Mouse (Mus musculus) MEL (cell line): Measurements from ENCODE around the gene Lsm14a. TPM values are rescaled to one million over a fixed set of nuclear protein-coding genes. Genes with fewer than 3 reads are reported as not detected.

Source experiments
- DNase-seq: peaks from one replicate; pipeline ENCODE4 v3.0.0; 2011; ENCODE audit warnings: low read depth, low spot score
- H3K27ac ChIP-seq: 2 replicates; pipeline ENCODE4 v1.5.1; 2012; ENCODE audit warnings: low read depth, mild to moderate bottlenecking, control low read depth, low read length, moderate library complexity; ENCODE audit not compliant: control insufficient read depth
- H3K27me3 ChIP-seq, 2 experiments: fragments of 150-350 bp in 1 of 2; sonication (generic) in 1 of 2; 2 replicates each; pipeline ENCODE4 v1.6.1; 2012; ENCODE audit warnings: low read length in 2 of 2, mild to moderate bottlenecking in 2 of 2, improper control_type of control experiment in 1 of 2, moderate library complexity in 1 of 2; ENCODE audit not compliant: insufficient read depth in 2 of 2, control insufficient read depth in 1 of 2
- H3K36me3 ChIP-seq, 2 experiments: 2 replicates each; pipeline ENCODE4 v1.6.1; 2012 to 2014; ENCODE audit warnings: low read length in 2 of 2, improper control_type of control experiment in 1 of 2, inconsistent platforms in 1 of 2, mild to moderate bottlenecking in 1 of 2; ENCODE audit not compliant: insufficient read depth in 2 of 2, control insufficient read depth in 1 of 2
- H3K4me1 ChIP-seq, 2 experiments: fragments of 150-350 bp in 1 of 2; sonication (generic) in 1 of 2; 2 replicates each; pipeline ENCODE4 v1.6.1; 2012; ENCODE audit warnings: low read length in 2 of 2, improper control_type of control experiment in 1 of 2, mild to moderate bottlenecking in 1 of 2; ENCODE audit not compliant: insufficient read depth in 2 of 2, control insufficient read depth in 1 of 2
- H3K4me3 ChIP-seq, 2 experiments: fragments of 150-350 bp in 1 of 2; sonication (generic) in 1 of 2; 2 replicates each; pipeline ENCODE4 v1.5.1; 2012; ENCODE audit warnings: low read depth in 2 of 2, low read length in 2 of 2, mild to moderate bottlenecking in 2 of 2, moderate library complexity in 2 of 2, control low read depth in 1 of 2, improper control_type of control experiment in 1 of 2; ENCODE audit not compliant: control insufficient read depth in 1 of 2, insufficient read depth in 1 of 2
- H3K79me2 ChIP-seq: 2 replicates; pipeline ENCODE4 v1.6.1; 2012; ENCODE audit warnings: mild to moderate bottlenecking, low read length, moderate library complexity; ENCODE audit not compliant: control insufficient read depth, poor library complexity, insufficient read depth
- H3K9ac ChIP-seq: 2 replicates; pipeline ENCODE4 v1.6.1; 2012; ENCODE audit warnings: low read depth, mild to moderate bottlenecking, control low read depth, low read length, moderate library complexity; ENCODE audit not compliant: control insufficient read depth, poor library complexity, severe bottlenecking
- H3K9me3 ChIP-seq: fragments of 150-350 bp; sonication (generic); replicated peaks from 2 replicates; pipeline ENCODE4 v1.6.1; 2012; ENCODE audit warnings: mild to moderate bottlenecking, low read length, improper control_type of control experiment, moderate library complexity; ENCODE audit not compliant: insufficient read depth
- BHLHE40 ChIP-seq: IDR thresholded peaks from 2 replicates; pipeline ENCODE4 v1.6.1; 2012; ENCODE audit warnings: low read depth, mild to moderate bottlenecking, inconsistent platforms, low read length, improper control_type of control experiment, borderline replicate concordance
- CTCF ChIP-seq, 3 experiments: IDR thresholded peaks in 2 of 3; conservative IDR thresholded peaks in 1 of 3; 2 replicates each; pipeline ENCODE4 v1.5.1; 2011 to 2012; ENCODE audit warnings: low read length in 3 of 3, low read depth in 2 of 3, mild to moderate bottlenecking in 2 of 3, improper control_type of control experiment in 1 of 3, inconsistent platforms in 1 of 3, mixed read lengths in 1 of 3, moderate library complexity in 1 of 3; ENCODE audit not compliant: control insufficient read depth in 1 of 3, insufficient read depth in 1 of 3, poor library complexity in 1 of 3, severe bottlenecking in 1 of 3
- E2F4 ChIP-seq: IDR thresholded peaks from 2 replicates; pipeline ENCODE4 v1.6.1; 2011; ENCODE audit warnings: low read depth, low read length, improper control_type of control experiment, borderline replicate concordance
- ELF1 ChIP-seq: IDR thresholded peaks from 2 replicates; pipeline ENCODE4 v1.6.1; 2014; ENCODE audit warnings: low read depth, mild to moderate bottlenecking, inconsistent platforms, low read length, improper control_type of control experiment, moderate library complexity
- EP300 ChIP-seq, 2 experiments: IDR thresholded peaks; 2 replicates each; pipeline ENCODE4 v1.6.1; 2011; ENCODE audit warnings: improper control_type of control experiment in 2 of 2, low read length in 2 of 2, low read depth in 1 of 2, mild to moderate bottlenecking in 1 of 2
- ETS1 ChIP-seq: IDR thresholded peaks from 2 replicates; pipeline ENCODE4 v1.6.1; 2012; ENCODE audit warnings: low read depth, mild to moderate bottlenecking, inconsistent platforms, low read length, improper control_type of control experiment, moderate library complexity
- GATA1 ChIP-seq: IDR thresholded peaks from 2 replicates; pipeline ENCODE4 v1.6.1; 2011; ENCODE audit warnings: low read depth, low read length, improper control_type of control experiment
- KAT2A ChIP-seq: conservative IDR thresholded peaks from 2 replicates; pipeline ENCODE4 v1.6.1; 2012; ENCODE audit warnings: low read depth, low read length, improper control_type of control experiment, inconsistent platforms
- MAFK ChIP-seq: IDR thresholded peaks from 2 replicates; pipeline ENCODE4 v1.6.1; 2011; ENCODE audit warnings: low read depth, mild to moderate bottlenecking, low read length, improper control_type of control experiment, borderline replicate concordance
- MAX ChIP-seq: IDR thresholded peaks from 2 replicates; pipeline ENCODE4 v1.6.1; 2011; ENCODE audit warnings: low read length, improper control_type of control experiment
- MAZ ChIP-seq: IDR thresholded peaks from 2 replicates; pipeline ENCODE4 v1.6.1; 2012; ENCODE audit warnings: low read depth, mild to moderate bottlenecking, inconsistent platforms, low read length, improper control_type of control experiment
- MXI1 ChIP-seq: IDR thresholded peaks from 2 replicates; pipeline ENCODE4 v1.6.1; 2011; ENCODE audit warnings: mild to moderate bottlenecking, low read depth, low read length, improper control_type of control experiment
- MYC ChIP-seq: IDR thresholded peaks from 2 replicates; pipeline ENCODE4 v1.6.1; 2011; ENCODE audit warnings: low read depth, mild to moderate bottlenecking, low read length, improper control_type of control experiment, moderate library complexity
- NELFE ChIP-seq: IDR thresholded peaks from 2 replicates; pipeline ENCODE4 v1.6.1; 2011; ENCODE audit warnings: low read depth, low read length, improper control_type of control experiment
- NRF1 ChIP-seq: IDR thresholded peaks from 2 replicates; pipeline ENCODE4 v1.6.1; 2014; ENCODE audit warnings: low read depth, mild to moderate bottlenecking, inconsistent platforms, low read length, improper control_type of control experiment, moderate library complexity; ENCODE audit not compliant: poor library complexity, insufficient read depth, severe bottlenecking
- POLR2A ChIP-seq, 2 experiments: IDR thresholded peaks; 2 replicates each; pipeline ENCODE4 v1.6.1; 2011 to 2012; ENCODE audit warnings: low read length in 2 of 2, mild to moderate bottlenecking in 2 of 2, control low read depth in 1 of 2, improper control_type of control experiment in 1 of 2, low read depth in 1 of 2, moderate library complexity in 1 of 2; ENCODE audit not compliant: control insufficient read depth in 1 of 2, insufficient read depth in 1 of 2, poor library complexity in 1 of 2
- POLR2AphosphoS5 ChIP-seq: IDR thresholded peaks from 2 replicates; pipeline ENCODE4 v1.6.1; 2012; ENCODE audit warnings: low read depth, borderline replicate concordance, mild to moderate bottlenecking, inconsistent platforms, low read length, moderate library complexity, mixed read lengths
- TAL1 ChIP-seq: IDR thresholded peaks from 2 replicates; pipeline ENCODE4 v1.6.1; 2012; ENCODE audit warnings: mild to moderate bottlenecking, inconsistent platforms, low read length, moderate library complexity, mixed read lengths
- TBP ChIP-seq: IDR thresholded peaks from 2 replicates; pipeline ENCODE4 v1.8.0; 2011; ENCODE audit warnings: low read depth, low read length, improper control_type of control experiment
- TCF12 ChIP-seq: IDR thresholded peaks from 2 replicates; pipeline ENCODE4 v1.6.1; 2014; ENCODE audit warnings: low read depth, mild to moderate bottlenecking, inconsistent platforms, low read length, improper control_type of control experiment, moderate library complexity
- UBTF ChIP-seq: IDR thresholded peaks from 2 replicates; pipeline ENCODE4 v1.6.1; 2012; ENCODE audit warnings: low read depth, mild to moderate bottlenecking, inconsistent platforms, low read length, improper control_type of control experiment, moderate library complexity, borderline replicate concordance; ENCODE audit not compliant: insufficient read depth
- USF1 ChIP-seq: IDR thresholded peaks from 2 replicates; pipeline ENCODE4 v1.6.1; 2014; ENCODE audit warnings: low read depth, mild to moderate bottlenecking, inconsistent platforms, low read length, improper control_type of control experiment, moderate library complexity
- USF2 ChIP-seq, 2 experiments: IDR thresholded peaks; 2 replicates each; pipeline ENCODE4 v1.6.1; 2011 to 2012; ENCODE audit warnings: improper control_type of control experiment in 2 of 2, low read length in 2 of 2, borderline replicate concordance in 1 of 2, inconsistent platforms in 1 of 2, low read depth in 1 of 2, mild to moderate bottlenecking in 1 of 2; ENCODE audit not compliant: insufficient read depth in 1 of 2
- ZKSCAN1 ChIP-seq: IDR thresholded peaks from 2 replicates; pipeline ENCODE4 v1.6.1; 2012; ENCODE audit warnings: low read depth, mild to moderate bottlenecking, inconsistent platforms, low read length, improper control_type of control experiment, moderate library complexity
- ZMIZ1 ChIP-seq: IDR thresholded peaks from 2 replicates; pipeline ENCODE4 v1.6.1; 2012; ENCODE audit warnings: low read depth, mild to moderate bottlenecking, inconsistent platforms, low read length, improper control_type of control experiment, moderate library complexity
- polyA plus RNA-seq, 2 experiments: library from polyadenylated mRNA; stranded (reverse) in 1 of 2; unstranded in 1 of 2; fragments of >175 nt in 1 of 2; fragments of >200 nt in 1 of 2; gene quantifications; 2 replicates each; pipeline versions ENCODE4 v1.2.1 to v1.2.4; 2012; ENCODE audit warnings: low replicate concordance in 2 of 2, low read depth in 1 of 2; ENCODE audit not compliant: insufficient read length in 2 of 2, insufficient read depth in 1 of 2, missing spikeins in 1 of 2
- total RNA-seq: library from RNA; depleted of rRNA; stranded (reverse); fragments of 300-350 nt; gene quantifications from 2 replicates; pipeline ENCODE4 v1.2.3, GENCODE M21; 2012

Gene Lsm14a
- total and polyA plus RNA-seq, 3 experiments: 66.4 to 371 (median 233) TPM

DNA sequence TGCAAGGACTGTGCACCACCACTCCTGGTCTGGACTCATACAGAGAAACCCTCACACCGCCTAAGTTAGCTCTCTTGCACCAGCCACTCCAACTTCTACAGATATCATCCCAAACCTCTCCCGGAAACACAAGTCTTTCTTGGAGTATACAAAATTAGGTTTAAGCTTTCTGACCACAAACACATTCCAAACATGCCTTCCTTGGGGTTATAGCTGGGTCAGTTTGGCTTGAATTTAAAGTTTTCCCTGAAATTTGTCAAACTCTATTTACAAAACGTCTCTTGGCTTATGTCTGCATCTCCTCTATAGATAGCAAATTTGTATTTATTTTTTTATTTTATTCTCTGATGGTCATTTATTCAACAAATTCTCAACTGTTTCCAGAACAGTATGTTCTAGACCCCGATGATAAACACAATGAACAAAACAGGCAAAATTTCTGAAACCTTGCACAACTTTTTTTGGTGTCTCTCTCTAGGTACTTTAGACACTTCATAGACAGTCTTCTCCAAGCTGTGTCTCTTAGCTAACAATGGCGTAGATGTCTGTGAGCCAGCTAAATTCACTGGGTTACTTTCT, 83.8 kb downstream of the Lsm14a start:
- Histone ChIP-seq H3K4me3 (no peak overlapping the region), H3K4me1 (peaks cover 6% of the 10 kb centered on the region in 2 experiments; a peak in 3 of 4 replicates), H3K9ac (no peak overlapping the region), H3K27ac (no peak overlapping the region), H3K79me2 (peaks cover 3% of the 10 kb centered on the region; the same call in 1 of the 2 replicates), H3K27me3 (no peaks in the 10 kb centered on the region), H3K9me3 (no peaks in the 10 kb centered on the region), H3K36me3 (peaks cover 0 to 8% of the 10 kb centered on the region in 2 experiments; a peak in 3 of 4 replicates)
- DNase-seq: no peak
- TF ChIP-seq UBTF (no peak), ZMIZ1 (no peak), GATA1 (no peak), USF2 (IDR thresholded peaks at IDR 0.05; ENCODE audit: borderline replicate concordance in 1 of 2, insufficient read depth in 1 of 2, low read depth in 1 of 2, low read length in 2 of 2) (no peak), TCF12 (no peak), E2F4 (no peak), POLR2AphosphoS5 (no peak), CTCF (IDR thresholded peaks at IDR 0.05 in 2 of 3, conservative IDR thresholded peaks at IDR 0.05 in 1 of 3; ENCODE audit: control insufficient read depth in 1 of 3, insufficient read depth in 1 of 3, low read depth in 2 of 3, low read length in 3 of 3, poor library complexity in 1 of 3, severe bottlenecking in 1 of 3) (no peak), ETS1 (no peak), BHLHE40 (no peak), MAX (no peak), KAT2A (no peak), TBP (no peak), EP300 (IDR thresholded peaks at IDR 0.05; ENCODE audit: low read depth in 1 of 2, low read length in 2 of 2) (no peak), MAZ (no peak), ELF1 (no peak), MAFK (no peak), POLR2A (IDR thresholded peaks at IDR 0.05; ENCODE audit: control insufficient read depth in 1 of 2, insufficient read depth in 1 of 2, low read depth in 1 of 2, low read length in 2 of 2, poor library complexity in 1 of 2) (no peak), MXI1 (no peak), USF1 (no peak)

- TF ChIP-seq UBTF (no peak), BHLHE40 (no peak), TAL1 (no peak), TBP (no peak), EP300 (IDR thresholded peaks at IDR 0.05; ENCODE audit: low read depth in 1 of 2, low read length in 2 of 2) (no peak), GATA1 (no peak), CTCF (IDR thresholded peaks at IDR 0.05 in 2 of 3, conservative IDR thresholded peaks at IDR 0.05 in 1 of 3; ENCODE audit: control insufficient read depth in 1 of 3, insufficient read depth in 1 of 3, low read depth in 2 of 3, low read length in 3 of 3, poor library complexity in 1 of 3, severe bottlenecking in 1 of 3) (no peak), MAZ (no peak), POLR2A (IDR thresholded peaks at IDR 0.05; ENCODE audit: control insufficient read depth in 1 of 2, insufficient read depth in 1 of 2, low read depth in 1 of 2, low read length in 2 of 2, poor library complexity in 1 of 2) (no peak), ETS1 (no peak), POLR2AphosphoS5 (no peak), NELFE (no peak), ELF1 (no peak), KAT2A (no peak), TCF12 (no peak), NRF1 (no peak), MYC (no peak), ZKSCAN1 (no peak)
- Histone ChIP-seq H3K4me3 (no peak overlapping the region), H3K27ac (no peak overlapping the region), H3K36me3 (peaks cover 0 to 5% of the 10 kb centered on the region in 2 experiments; a peak in 3 of 4 replicates), H3K9ac (no peak overlapping the region), H3K9me3 (no peaks in the 10 kb centered on the region), H3K79me2 (peaks cover 3% of the 10 kb centered on the region; the same call in 1 of the 2 replicates), H3K4me1 (peaks cover under 1 to 6% of the 10 kb centered on the region in 2 experiments; a peak in 3 of 4 replicates), H3K27me3 (no peaks in the 10 kb centered on the region)
- no peak for DNase-seq
These were observed 84.5 kb downstream of the Lsm14a start for GRCm38 (mm10) chr7:34308586-34308985.
